Mouse (Mus musculus) CH12.LX (cell line): ENCODE measurements around the gene H2-Eb2.

Source experiments
- CTCF ChIP-seq, 2 experiments: IDR thresholded peaks in 1 of 2; conservative IDR thresholded peaks in 1 of 2; 2 replicates each; pipeline ENCODE4 v1.5.1; 2011 to 2012; ENCODE audit warnings: low read depth in 2 of 2, low read length in 2 of 2, improper control_type of control experiment in 1 of 2, inconsistent platforms in 1 of 2, mild to moderate bottlenecking in 1 of 2, moderate library complexity in 1 of 2
- E2F4 ChIP-seq: IDR thresholded peaks from 2 replicates; pipeline ENCODE4 v1.6.1; 2011; ENCODE audit warnings: low read depth, low read length, improper control_type of control experiment; ENCODE audit not compliant: insufficient replicate concordance
- EP300 ChIP-seq: IDR thresholded peaks from 2 replicates; pipeline ENCODE4 v1.6.1; 2011; ENCODE audit warnings: low read length, improper control_type of control experiment
- MAFK ChIP-seq: IDR thresholded peaks from 2 replicates; pipeline ENCODE4 v1.6.1; 2011; ENCODE audit warnings: low read length, improper control_type of control experiment; ENCODE audit not compliant: insufficient replicate concordance
- MAX ChIP-seq: IDR thresholded peaks from 2 replicates; pipeline ENCODE4 v1.6.1; 2011; ENCODE audit warnings: low read length, improper control_type of control experiment
- NELFE ChIP-seq: IDR thresholded peaks from 2 replicates; pipeline ENCODE4 v1.6.1; 2011; ENCODE audit warnings: low read depth, low read length, improper control_type of control experiment
- POLR2A ChIP-seq: IDR thresholded peaks from 2 replicates; pipeline ENCODE4 v1.6.1; 2011; ENCODE audit warnings: low read depth, mild to moderate bottlenecking, improper control_type of control experiment, low read length
- SMC3 ChIP-seq: IDR thresholded peaks from 2 replicates; pipeline ENCODE4 v1.6.1; 2011; ENCODE audit warnings: low read depth, low read length, improper control_type of control experiment
- TCF12 ChIP-seq: IDR thresholded peaks from 2 replicates; pipeline ENCODE4 v1.6.1; 2014; ENCODE audit warnings: low read depth, mild to moderate bottlenecking, inconsistent platforms, low read length, improper control_type of control experiment

- no peak; the same call in 1 of the 2 replicates for TF ChIP-seq EP300
- TF ChIP-seq POLR2A = no peak
- TF ChIP-seq SMC3 = no peak
- no peak for TF ChIP-seq E2F4
- no peak for TF ChIP-seq CTCF (conservative IDR thresholded peaks at IDR 0.05 in 1 of 2, IDR thresholded peaks at IDR 0.05 in 1 of 2; ENCODE audit: low read depth in 2 of 2, low read length in 2 of 2)
- no peak for TF ChIP-seq MAX
- TF ChIP-seq TCF12 = no peak
- no peak for TF ChIP-seq NELFE
- no peak for TF ChIP-seq MAFK
Observed at GRCm38 (mm10) chr17:34286501-34286900, 39.0 kb upstream of the H2-Eb2 start.
